Mouse (Mus musculus) spleen, adult 2 months (tissue): ENCODE measurements at regions not wholly inside any gene's neighbourhood (a gene's known extent, or its start where the extent isn't known, plus 50 kb on each side); places are given as distances from the start of the nearest gene placed in this dataset.

Experiments used
- CTCF ChIP-seq: fragments of 200-500 bp; IDR thresholded peaks from 2 replicates; pipeline ENCODE4 v1.5.1; 2011; ENCODE audit warnings: mild to moderate bottlenecking, inconsistent platforms; ENCODE audit not compliant: insufficient read depth, insufficient read length, insufficient replicate concordance; ENCODE audit errors: extremely low read depth
- POLR2A ChIP-seq: fragments of 200-500 bp; IDR thresholded peaks from 2 replicates; pipeline ENCODE4 v1.6.1; 2011; ENCODE audit warnings: low read depth, low read length, inconsistent platforms

- TF ChIP-seq POLR2A, result no peak
- TF ChIP-seq CTCF, result no peak
Observed at GRCm38 (mm10) chr13:6009671-6010070, 148.4 kb downstream of the Klf6 start.
